Mouse (Mus musculus): ENCODE measurements around the gene Tmem232.
"Not testable (repeated sequence)": the region's sequence is repeated elsewhere in the genome, so short reads cannot be mapped to it uniquely, and the experiment has no call there.

DNA sequence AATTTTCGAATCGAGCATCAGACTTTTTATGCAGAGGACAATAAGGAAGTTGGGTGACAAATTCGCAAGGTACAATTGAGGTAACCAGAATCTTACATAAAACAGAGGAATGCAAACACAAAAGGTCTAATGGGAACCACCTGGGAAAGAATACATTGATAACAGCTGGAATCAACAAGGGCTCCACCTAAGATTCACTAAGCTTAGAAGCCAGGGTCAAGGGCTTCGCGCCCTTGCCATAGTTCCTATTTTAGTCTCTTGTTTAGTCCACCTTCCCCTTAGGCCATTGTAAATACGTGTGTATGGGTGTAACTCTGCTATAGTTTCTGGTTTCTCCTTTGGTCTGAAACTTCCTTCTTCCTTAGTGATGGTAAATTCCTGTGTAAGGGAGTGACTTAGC lies 318.9 kb downstream of the Tmem232 start:
- not testable (repeated sequence) for TF ChIP-seq EP300, CTCF (IDR thresholded peaks at IDR 0.05; ENCODE audit: low read depth)

Data from heart, postnatal 0 days (tissue).